Mouse (Mus musculus) 3T3-L1 (cell line): Measurements from ENCODE around the gene Med7.

Experiments used
- DNase-seq: peaks from one replicate; pipeline ENCODE4 v3.0.0-alpha.2; 2015; ENCODE audit warnings: low read depth, low spot score

Gene Med7

GRCm38 (mm10) chr11:46436760-46437458 lies at the start of gene Med7:
Med7 (plus strand) TSS chr11:46436925.
- DNase-seq, result peak; percentile 99

GRCm38 (mm10) chr11:46387061-46387460 lies 49.7 kb upstream of the Med7 start:
- no peak for DNase-seq

- DNase-seq, result no peak
These were observed 48.3 kb upstream of the Med7 start for GRCm38 (mm10) chr11:46388438-46388837.

- no peak for DNase-seq
These were observed 47.2 kb upstream of the Med7 start, which contains the start of gene Itk for GRCm38 (mm10) chr11:46389336-46390117. Itk (minus strand) TSS chr11:46389515.

- DNase-seq, result no peak
These were observed 46.1 kb upstream of the Med7 start for GRCm38 (mm10) chr11:46390621-46391020.

- no peak for DNase-seq
These were observed 43.8 kb upstream of the Med7 start for GRCm38 (mm10) chr11:46392890-46393289.

- DNase-seq, result no peak
These were observed 43.3 kb upstream of the Med7 start for GRCm38 (mm10) chr11:46393413-46393812.

- no peak for DNase-seq
These were observed 41.6 kb upstream of the Med7 start for GRCm38 (mm10) chr11:46395088-46395487.

- no peak for DNase-seq
These were observed 41.0 kb upstream of the Med7 start for GRCm38 (mm10) chr11:46395698-46396097.

- no peak for DNase-seq
These were observed 40.4 kb upstream of the Med7 start, which contains the start of gene Fam71b for GRCm38 (mm10) chr11:46396167-46396859. Fam71b (plus strand) TSS chr11:46396559.

GRCm38 (mm10) chr11:46396860-46397179 lies 39.9 kb upstream of the Med7 start:
- DNase-seq, result no peak

GRCm38 (mm10) chr11:46397900-46398299 lies 38.8 kb upstream of the Med7 start:
- no peak for DNase-seq

- DNase-seq, result no peak
These were observed 38.3 kb upstream of the Med7 start for GRCm38 (mm10) chr11:46398473-46398872.

GRCm38 (mm10) chr11:46398933-46399383 lies 37.8 kb upstream of the Med7 start:
- DNase-seq, result no peak

GRCm38 (mm10) chr11:46401555-46401954 lies 35.2 kb upstream of the Med7 start:
- no peak for DNase-seq

GRCm38 (mm10) chr11:46404986-46405385 lies 31.7 kb upstream of the Med7 start:
- no peak for DNase-seq

GRCm38 (mm10) chr11:46406721-46407120 lies 30.0 kb upstream of the Med7 start:
- DNase-seq, result no peak

GRCm38 (mm10) chr11:46410018-46410563 lies 26.6 kb upstream of the Med7 start:
- no peak for DNase-seq

- no peak for DNase-seq
These were observed 18.3 kb upstream of the Med7 start for GRCm38 (mm10) chr11:46418438-46418837.

- DNase-seq, result no peak
These were observed 17.9 kb upstream of the Med7 start for GRCm38 (mm10) chr11:46418860-46419259.

- DNase-seq, result no peak
These were observed 15.4 kb upstream of the Med7 start for GRCm38 (mm10) chr11:46421086-46421888.
